Mouse (Mus musculus) megakaryocyte, embryonic 14.5 days (primary cell): ENCODE results near the gene Znhit6.

Experiments
- FLI1 ChIP-seq: IDR thresholded peaks from 2 replicates; pipeline ENCODE4 v1.6.1; 2012; ENCODE audit warnings: low read length, inconsistent platforms, mixed read lengths
- GATA1 ChIP-seq: IDR thresholded peaks from 3 replicates; pipeline ENCODE4 v1.6.1; 2012; ENCODE audit warnings: mixed read lengths, low read length, inconsistent platforms, borderline replicate concordance

- TF ChIP-seq GATA1, result no peak
- no peak for TF ChIP-seq FLI1
Observed at GRCm38 (mm10) chr3:145605437-145606123, 29.6 kb downstream of the Znhit6 start.
